Mouse (Mus musculus): ENCODE results near the gene Urb2. TPM values are rescaled to one million over a fixed set of nuclear protein-coding genes. Genes with fewer than 3 reads are reported as not detected.

The Urb2 gene
- total and polyA plus RNA-seq, 3 experiments: 26.4 to 33.9 (median 27.9) TPM

GRCm38 (mm10) chr8:123993597-123993996 is 27.7 kb upstream of the Urb2 start:
- no peak for DNase-seq (ENCODE audit: extremely low read depth)
- H3K27ac ChIP-seq (ENCODE audit: insufficient read depth, low read depth): no peak overlapping the region
- H3K9me3 ChIP-seq (replicated peaks; ENCODE audit: low read length): no peaks in the 10 kb centered on the region
- no peak overlapping the region for H3K4me3 ChIP-seq (replicated peaks in 1 of 3; ENCODE audit: low read depth in 2 of 3, low read length in 2 of 3, poor library complexity in 1 of 3)
- in situ Hi-C loops (cut with MboI; ENCODE audit: low pct_ligation_motif_present, low pct_unique_long_range_greater_than_20kb, low sequenced_read_pairs) (no loop called here), dilution Hi-C loops (cut with MboI; ENCODE audit: extremely low pct_ligation_motif_present, extremely low pct_unique_long_range_greater_than_20kb, low sequenced_read_pairs) (no loop called here)
- TF ChIP-seq MAFK (IDR thresholded peaks at IDR 0.05; ENCODE audit: insufficient replicate concordance, low read length): no peak
- no peak overlapping the region for H3K9ac ChIP-seq (ENCODE audit: insufficient read depth, low read depth)
- no peaks in the 10 kb centered on the region for H3K4me1 ChIP-seq (ENCODE audit: control insufficient read depth in 1 of 2, insufficient read depth in 2 of 2)
- H3K36me3 ChIP-seq (replicated peaks in 1 of 2; ENCODE audit: control insufficient read depth in 1 of 2, insufficient read depth in 1 of 2, low read length in 1 of 2): peaks cover 28 to 63% of the 10 kb centered on the region in 2 experiments
- no peak overlapping the region for H3K4me2 ChIP-seq (ENCODE audit: insufficient read depth, low read depth, poor library complexity, severe bottlenecking)
- H3K79me2 ChIP-seq (replicated peaks; ENCODE audit: control insufficient read depth, extremely low read depth, insufficient read depth, poor library complexity, severe bottlenecking): no peaks in the 10 kb centered on the region
- no peaks in the 10 kb centered on the region for H3K27me3 ChIP-seq (replicated peaks)

DNA sequence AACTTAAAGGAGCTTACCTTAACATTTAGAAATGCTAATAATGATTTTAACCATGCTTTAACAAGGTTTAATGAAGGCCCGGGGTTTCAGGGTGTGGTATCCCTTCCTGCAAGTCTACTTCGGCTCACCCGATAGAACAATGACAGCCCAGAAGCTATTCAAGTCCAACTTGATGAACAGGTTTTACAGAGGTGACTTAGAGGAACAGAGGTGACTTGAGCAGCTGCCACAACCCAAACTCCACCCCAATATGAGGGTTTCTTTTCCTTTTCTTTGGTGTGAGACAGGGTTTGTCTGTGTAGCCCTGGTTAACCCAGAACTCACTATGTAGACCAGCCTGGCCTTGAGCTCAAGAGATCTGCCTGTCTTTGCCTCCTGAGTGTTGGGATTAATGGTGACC is 27.3 kb upstream of the Urb2 start:
- no peak for DNase-seq (ENCODE audit: extremely low read depth)
- Histone ChIP-seq H3K36me3 (replicated peaks in 1 of 2; ENCODE audit: control insufficient read depth in 1 of 2, insufficient read depth in 1 of 2, low read length in 1 of 2) (peaks cover 32 to 67% of the 10 kb centered on the region in 2 experiments), H3K27me3 (replicated peaks) (no peaks in the 10 kb centered on the region), H3K27ac (ENCODE audit: insufficient read depth, low read depth) (no peak overlapping the region), H3K4me3 (replicated peaks in 1 of 3; ENCODE audit: low read depth in 2 of 3, low read length in 2 of 3, poor library complexity in 1 of 3) (no peak overlapping the region), H3K4me1 (ENCODE audit: control insufficient read depth in 1 of 2, insufficient read depth in 2 of 2) (no peaks in the 10 kb centered on the region), H3K4me2 (ENCODE audit: insufficient read depth, low read depth, poor library complexity, severe bottlenecking) (no peak overlapping the region), H3K9me3 (replicated peaks; ENCODE audit: low read length) (no peaks in the 10 kb centered on the region), H3K79me2 (replicated peaks; ENCODE audit: control insufficient read depth, extremely low read depth, insufficient read depth, poor library complexity, severe bottlenecking) (peaks cover 2% of the 10 kb centered on the region; the same call in 1 of the 2 replicates), H3K9ac (ENCODE audit: insufficient read depth, low read depth) (no peak overlapping the region)
- in situ Hi-C loops (cut with MboI; ENCODE audit: low pct_ligation_motif_present, low pct_unique_long_range_greater_than_20kb, low sequenced_read_pairs) (no loop called here), dilution Hi-C loops (cut with MboI; ENCODE audit: extremely low pct_ligation_motif_present, extremely low pct_unique_long_range_greater_than_20kb, low sequenced_read_pairs) (no loop called here)
- TF ChIP-seq BHLHE40 (IDR thresholded peaks at IDR 0.05; ENCODE audit: low read depth, low read length): no peak
- TF ChIP-seq NELFE (IDR thresholded peaks at IDR 0.05; ENCODE audit: low read depth, low read length): no peak
- no peak for TF ChIP-seq IRF4 (IDR thresholded peaks at IDR 0.05; ENCODE audit: low read depth, low read length)
- no peak for TF ChIP-seq MXI1 (IDR thresholded peaks at IDR 0.05; ENCODE audit: low read depth, low read length)
- TF ChIP-seq TCF12 (IDR thresholded peaks at IDR 0.05; ENCODE audit: low read depth, low read length): no peak
- no peak for TF ChIP-seq PAX5 (IDR thresholded peaks at IDR 0.05; ENCODE audit: low read length)

- Histone ChIP-seq H3K9me3 (replicated peaks; ENCODE audit: low read length) (no peaks in the 10 kb centered on the region), H3K4me2 (ENCODE audit: insufficient read depth, low read depth, poor library complexity, severe bottlenecking) (no peak overlapping the region), H3K9ac (ENCODE audit: insufficient read depth, low read depth) (no peak overlapping the region), H3K4me1 (ENCODE audit: control insufficient read depth in 1 of 2, insufficient read depth in 2 of 2) (no peaks in the 10 kb centered on the region), H3K27ac (ENCODE audit: insufficient read depth, low read depth) (no peak overlapping the region; the same call in 1 of the 2 replicates), H3K36me3 (replicated peaks in 1 of 2; ENCODE audit: control insufficient read depth in 1 of 2, insufficient read depth in 1 of 2, low read length in 1 of 2) (peaks cover 70 to 93% of the 10 kb centered on the region in 2 experiments), H3K79me2 (replicated peaks; ENCODE audit: control insufficient read depth, extremely low read depth, insufficient read depth, poor library complexity, severe bottlenecking) (peaks cover 19% of the 10 kb centered on the region), H3K27me3 (replicated peaks) (no peaks in the 10 kb centered on the region), H3K4me3 (replicated peaks in 1 of 3; ENCODE audit: low read depth in 2 of 3, low read length in 2 of 3, poor library complexity in 1 of 3) (no peak overlapping the region)
- DNase-seq (ENCODE audit: extremely low read depth): no peak
- no peak for TF ChIP-seq JUN (IDR thresholded peaks at IDR 0.05; ENCODE audit: insufficient read depth, low read depth, low read length)
- no peak for TF ChIP-seq MXI1 (IDR thresholded peaks at IDR 0.05; ENCODE audit: low read depth, low read length)
- no peak for TF ChIP-seq CHD2 (IDR thresholded peaks at IDR 0.05; ENCODE audit: low read length)
- no peak for TF ChIP-seq JUND (conservative IDR thresholded peaks at IDR 0.05; ENCODE audit: low read depth, low read length)
- no peak for TF ChIP-seq MAX (IDR thresholded peaks at IDR 0.05; ENCODE audit: low read length)
- TF ChIP-seq PAX5 (IDR thresholded peaks at IDR 0.05; ENCODE audit: low read length): no peak
- TF ChIP-seq USF1 (IDR thresholded peaks at IDR 0.05; ENCODE audit: low read depth, low read length): no peak
- no peak for TF ChIP-seq CHD1 (IDR thresholded peaks at IDR 0.05; ENCODE audit: low read depth, low read length)
- no peak for TF ChIP-seq IRF4 (IDR thresholded peaks at IDR 0.05; ENCODE audit: low read depth, low read length)
- TF ChIP-seq RCOR1 (conservative IDR thresholded peaks at IDR 0.05; ENCODE audit: low read depth, low read length): no peak
- TF ChIP-seq HCFC1 (IDR thresholded peaks at IDR 0.05; ENCODE audit: low read depth, low read length): no peak
- TF ChIP-seq MYC (IDR thresholded peaks at IDR 0.05; ENCODE audit: low read depth, low read length): no peak
- TF ChIP-seq POLR2A (IDR thresholded peaks at IDR 0.05; ENCODE audit: low read depth, low read length): no peak
- in situ Hi-C loops (cut with MboI; ENCODE audit: low pct_ligation_motif_present, low pct_unique_long_range_greater_than_20kb, low sequenced_read_pairs) (no loop called here), dilution Hi-C loops (cut with MboI; ENCODE audit: extremely low pct_ligation_motif_present, extremely low pct_unique_long_range_greater_than_20kb, low sequenced_read_pairs) (no loop called here)
These were observed 21.7 kb upstream of the Urb2 start for GRCm38 (mm10) chr8:123999568-123999967.
